Mouse (Mus musculus) cerebellum, adult 2 months (tissue): Measurements from ENCODE around the gene Orc5.

Experiments
- CTCF ChIP-seq: fragments of 200-500 bp; IDR thresholded peaks from 2 replicates; pipeline ENCODE4 v1.5.1; 2011; ENCODE audit warnings: low read depth, mild to moderate bottlenecking, control low read depth, low read length, moderate library complexity, borderline replicate concordance; ENCODE audit not compliant: insufficient read depth
- POLR2A ChIP-seq: fragments of 200-500 bp; IDR thresholded peaks from 2 replicates; pipeline ENCODE4 v1.6.1; 2011; ENCODE audit warnings: low read length, control low read depth, borderline replicate concordance; ENCODE audit not compliant: insufficient read depth

DNA sequence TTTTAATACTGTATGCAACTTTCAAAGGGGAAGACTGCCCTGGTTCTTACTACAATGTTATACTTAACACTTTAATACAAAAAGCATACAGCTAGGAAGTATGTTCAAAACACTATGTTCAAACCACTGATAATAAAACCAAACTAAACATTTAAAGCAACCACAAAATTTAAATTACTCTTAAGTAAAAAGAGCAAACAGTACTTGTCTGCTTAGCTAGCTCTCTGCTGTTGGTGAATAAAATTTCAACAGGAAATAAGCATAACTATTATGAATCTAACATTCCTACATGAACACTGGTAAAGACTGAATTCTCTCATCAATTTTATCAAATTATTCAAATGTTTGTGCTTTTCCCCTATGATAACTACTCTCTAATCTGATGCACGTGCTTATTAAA, 13.5 kb downstream of the Orc5 start:
- TF ChIP-seq POLR2A (no peak), CTCF (no peak)
